In genomic region chr12:100341614-100342013, GRCm38 (mm10) we compare ENCODE assay signal across 12 mouse cellular contexts.
DNase-seq lines count a peak whose midpoint lies in the region; ATAC-seq and TF ChIP-seq lines count a peak whose summit lies in the region.
"Had no signal": no experiment of that assay in that cellular context is flagged by ENCODE, and none has a peak within 500 bp of the region (broad histone marks: within the 10 kb centered on the region; RNA-seq: fewer than 3 reads in every experiment).

No protein-coding gene starts in this region.

- 0 out of 2 replicates have a peak, but pooled peaks cover 5% of the 10 kb centered on the region for H3K4me1 ChIP-seq in forebrain, postnatal 0 days (ENCODE audit: insufficient read depth)
- peaks cover 13% of the 10 kb centered on the region for H3K4me1 ChIP-seq in forebrain, embryonic 14.5 days (ENCODE audit: control insufficient read depth, insufficient read depth, low read length)
- H3K4me1 ChIP-seq in liver, embryonic 12.5 days = no peaks in the 10 kb centered on the region
- H3K4me1 ChIP-seq in limb, embryonic 10.5 days = no peaks in the 10 kb centered on the region

- no peak for ATAC-seq in forebrain, postnatal 0 days
- no peak for ATAC-seq in forebrain, embryonic 14.5 days
- peak; percentile 51; the same call in 1 of the 2 replicates for ATAC-seq in liver, embryonic 12.5 days

- 48% methylated on average over 7 of the region's 7 CpGs for WGBS in forebrain, postnatal 0 days
- WGBS in forebrain, embryonic 14.5 days = 71% methylated on average over 7 of the region's 7 CpGs
- 77% methylated on average over 7 of the region's 7 CpGs for WGBS in liver, embryonic 12.5 days (ENCODE audit: insufficient replicate concordance)
- WGBS in limb, embryonic 10.5 days = 87% methylated on average over 7 of the region's 7 CpGs

- TF ChIP-seq CTCF in forebrain, postnatal 0 days (IDR thresholded peaks at IDR 0.05; ENCODE audit: low read depth) = no peak
- no peak for TF ChIP-seq CTCF in layer of hippocampus, adult 2 months (conservative IDR thresholded peaks at IDR 0.05)

- no peaks in the 10 kb centered on the region for H3K9me3 ChIP-seq in forebrain, postnatal 0 days (ENCODE audit: low read length)
- no peaks in the 10 kb centered on the region for H3K9me3 ChIP-seq in forebrain, embryonic 14.5 days (replicated peaks; ENCODE audit: control insufficient read depth, low read length)
- no peaks in the 10 kb centered on the region for H3K9me3 ChIP-seq in liver, embryonic 12.5 days (replicated peaks)
- H3K9me3 ChIP-seq in limb, embryonic 10.5 days (replicated peaks) = no peaks in the 10 kb centered on the region

- peaks cover 15% of the 10 kb centered on the region for H3K36me3 ChIP-seq in forebrain, postnatal 0 days (ENCODE audit: insufficient read depth)
- H3K36me3 ChIP-seq in forebrain, embryonic 14.5 days (ENCODE audit: control insufficient read depth, insufficient read depth, low read length) = peaks cover 7% of the 10 kb centered on the region; the same call in 1 of the 2 replicates
- H3K36me3 ChIP-seq in liver, embryonic 12.5 days = no peaks in the 10 kb centered on the region
- peaks cover 24% of the 10 kb centered on the region for H3K36me3 ChIP-seq in limb, embryonic 10.5 days

- DNase-seq in forebrain, postnatal 0 days = no peak
- no peak for DNase-seq in forebrain, embryonic 14.5 days (ENCODE audit: low spot score)
- DNase-seq in layer of hippocampus, adult 2 months (ENCODE audit: low spot score in 2 of 2) = peak in 1 of 2 experiments; percentile 50
- DNase-seq in layer of hippocampus, postnatal 36 days = no peak
- peak; percentile 69 for DNase-seq in R1 (ENCODE audit: low read depth, low spot score)
- DNase-seq in limb, embryonic 10.5 days (ENCODE audit: low spot score) = no peak
- no peak for DNase-seq in spleen, adult 12 weeks (ENCODE audit: low spot score)
- DNase-seq: cerebellum, postnatal 25 days; gastrocnemius, postnatal 14 days; lung, embryonic 14.5 days; thymus, postnatal 4 days had no signal

- H3K9ac ChIP-seq in forebrain, postnatal 0 days = no peak overlapping the region
- H3K9ac ChIP-seq in forebrain, embryonic 14.5 days (ENCODE audit: low read length) = no peak overlapping the region
- no peak overlapping the region for H3K9ac ChIP-seq in liver, embryonic 12.5 days
- H3K9ac ChIP-seq: lung, embryonic 14.5 days had no signal

- no peak overlapping the region for H3K4me2 ChIP-seq in forebrain, postnatal 0 days (ENCODE audit: low read depth)
- H3K4me2 ChIP-seq in forebrain, embryonic 14.5 days (ENCODE audit: low read length) = no peak overlapping the region
- H3K4me2 ChIP-seq in liver, embryonic 12.5 days = no peak overlapping the region
- H3K4me2 ChIP-seq: lung, embryonic 14.5 days had no signal

- no peaks in the 10 kb centered on the region for H3K27me3 ChIP-seq in forebrain, postnatal 0 days (ENCODE audit: insufficient read depth, low read length)
- H3K27me3 ChIP-seq in forebrain, embryonic 14.5 days (replicated peaks; ENCODE audit: control insufficient read depth, insufficient read depth, low read length) = no peaks in the 10 kb centered on the region
- no peaks in the 10 kb centered on the region for H3K27me3 ChIP-seq in liver, embryonic 12.5 days (replicated peaks)
- H3K27me3 ChIP-seq in limb, embryonic 10.5 days (ENCODE audit: low read depth, poor library complexity, severe bottlenecking) = no peaks in the 10 kb centered on the region

- H3K4me3 ChIP-seq in forebrain, postnatal 0 days (ENCODE audit: low read depth, low read length) = no peak overlapping the region
- no peak overlapping the region for H3K4me3 ChIP-seq in forebrain, embryonic 14.5 days (ENCODE audit: low read depth, low read length)
- no peak overlapping the region for H3K4me3 ChIP-seq in layer of hippocampus, adult 2 months
- H3K4me3 ChIP-seq in liver, embryonic 12.5 days = no peak overlapping the region
- H3K4me3 ChIP-seq in limb, embryonic 10.5 days = no peak overlapping the region

- H3K27ac ChIP-seq in forebrain, postnatal 0 days (ENCODE audit: low read depth, low read length) = 0 out of 2 replicates have a peak overlapping the region, but pooled peaks have one; percentile 29
- no peak overlapping the region for H3K27ac ChIP-seq in forebrain, embryonic 14.5 days (ENCODE audit: low read depth, low read length)
- H3K27ac ChIP-seq in layer of hippocampus, adult 2 months = peak overlapping the region; percentile 86
- H3K27ac ChIP-seq in liver, embryonic 12.5 days = no peak overlapping the region
- H3K27ac ChIP-seq in limb, embryonic 10.5 days = no peak overlapping the region

Comparison
In these comparisons a context has a peak if more than half of its experiments do, and no peak if none do; other contexts are left out.
1. H3K27ac ChIP-seq: peak in forebrain, postnatal 0 days (single experiment) and layer of hippocampus, adult 2 months (single experiment); none in forebrain, embryonic 14.5 days (single experiment), liver, embryonic 12.5 days (single experiment) and limb, embryonic 10.5 days (single experiment).